Mouse (Mus musculus): ENCODE results near the gene Vmn2r18. TPM values are rescaled to one million over a fixed set of nuclear protein-coding genes. Genes with fewer than 3 reads are reported as not detected.

The Vmn2r18 gene
- polyA plus RNA-seq (2012; rRNA removed): 0.21 TPM in 1 of 2 replicates, not detected in the other

DNA sequence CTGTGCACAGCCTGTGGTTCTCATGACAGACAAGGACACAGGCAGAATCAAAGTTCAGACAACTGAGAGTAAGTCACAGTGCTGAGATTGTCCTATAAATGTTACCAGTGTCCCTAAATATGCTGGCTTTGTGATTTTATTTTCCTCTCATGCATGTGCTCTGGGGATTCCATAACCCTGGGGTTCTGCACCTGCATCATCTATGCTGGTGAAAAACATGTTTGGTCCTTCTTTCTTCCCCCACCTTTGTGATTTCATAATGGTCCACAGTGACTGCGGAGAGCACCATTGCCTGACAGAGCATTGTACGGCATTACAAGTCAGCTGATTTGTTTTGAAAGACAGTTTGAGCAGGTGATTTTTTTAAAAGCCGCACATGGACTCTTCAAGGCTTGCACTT is at the start of gene Vmn2r18:
TSS of gene Vmn2r18 (minus strand) at position 101 of the 400 bp plus-strand sequence.

DNA sequence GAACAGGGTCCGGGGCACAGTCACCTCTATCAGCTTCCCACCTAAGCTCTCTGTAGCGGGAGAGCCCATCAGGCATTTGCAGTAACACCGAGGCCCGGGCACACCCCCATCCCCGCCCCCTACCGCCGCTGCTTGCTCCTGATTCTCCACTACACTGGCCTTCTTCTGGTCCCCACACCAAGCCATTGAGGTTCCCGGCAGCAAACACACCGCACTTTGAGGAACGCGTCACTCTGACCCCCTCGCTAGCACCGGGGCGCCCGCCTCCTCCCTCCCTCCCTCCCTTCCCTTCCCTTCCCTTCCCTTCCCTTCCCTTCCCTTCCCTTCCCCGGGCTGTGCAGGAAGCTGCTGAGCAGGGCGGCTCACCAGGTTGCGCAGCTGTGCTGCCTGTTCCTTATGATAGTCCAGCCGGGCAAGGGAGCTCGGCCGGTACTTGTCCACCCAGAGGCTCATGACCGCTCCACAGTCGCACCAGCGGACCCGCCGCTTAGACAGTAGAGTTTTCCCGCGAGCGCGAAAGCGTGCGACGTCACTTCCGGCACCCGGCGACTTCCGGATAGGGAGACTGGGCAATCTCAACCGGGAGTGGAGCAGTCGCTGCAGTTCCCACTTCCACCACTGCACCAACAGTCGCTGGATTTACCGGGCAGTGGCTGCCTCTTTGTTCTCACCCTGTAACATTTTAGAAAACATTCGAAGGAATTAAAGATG is 45.0 kb upstream of the Vmn2r18 start, which contains the start of gene Rfc3:
TSS of gene Rfc3 (minus strand) at position 543 of the 711 bp plus-strand sequence.

Other genes starting within 250 kb of the Vmn2r18 start
- gene Gm42906, start 177.9 kb downstream of the Vmn2r18 start, polyA plus RNA-seq (2012; rRNA removed): not detected in 2 replicates
- gene Rfc3, start 45.2 kb upstream of the Vmn2r18 start, polyA plus RNA-seq (2012; rRNA removed): 13.1 and 15.3 TPM in 2 replicates

All from ovary, adult 2 months (tissue).